Mouse (Mus musculus): ENCODE results near the gene Prdm9. TPM values are rescaled to one million over a fixed set of nuclear protein-coding genes. Genes with fewer than 3 reads are reported as not detected.

Gene Prdm9
- total and polyA plus RNA-seq, 3 experiments = 4.4 to 6.6 (median 5.0) TPM

DNA sequence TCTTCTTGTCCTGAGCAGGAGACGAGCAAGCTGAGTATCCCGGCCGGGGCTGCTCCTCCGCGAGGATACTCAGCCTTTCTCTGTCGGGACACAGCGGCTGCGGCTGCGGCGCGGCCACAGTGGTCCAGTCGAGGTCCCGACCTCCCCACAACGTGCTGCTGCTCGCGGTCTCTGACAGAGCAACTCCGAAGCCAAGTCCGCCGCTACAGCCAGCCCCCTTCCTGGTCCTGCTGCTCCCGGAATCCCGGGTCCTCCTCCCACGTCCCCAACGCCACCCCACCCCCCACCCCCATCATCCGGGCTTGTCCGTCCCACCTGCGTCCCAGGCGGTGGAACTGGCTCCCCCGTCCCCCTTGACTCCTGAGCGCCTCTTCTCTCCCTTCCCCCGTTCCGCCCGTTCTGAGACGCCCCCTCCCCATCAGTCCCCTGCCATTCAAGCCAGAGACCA is 27.7 kb downstream of the Prdm9 start:
- Histone ChIP-seq H3K4me1 (ENCODE audit: control insufficient read depth in 1 of 2, insufficient read depth in 2 of 2) (peaks cover 0 to 22% of the 10 kb centered on the region in 2 experiments; a peak in 3 of 4 replicates), H3K4me3 (replicated peaks in 1 of 3; ENCODE audit: low read depth in 2 of 3, low read length in 2 of 3, poor library complexity in 1 of 3) (peak overlapping the region; percentile 14 to 59 (median 44)), H3K9me3 (replicated peaks; ENCODE audit: low read length) (peaks cover 3% of the 10 kb centered on the region), H3K27me3 (replicated peaks) (no peaks in the 10 kb centered on the region), H3K27ac (ENCODE audit: insufficient read depth, low read depth) (no peak overlapping the region), H3K36me3 (replicated peaks in 1 of 2; ENCODE audit: control insufficient read depth in 1 of 2, insufficient read depth in 1 of 2, low read length in 1 of 2) (no peaks in the 10 kb centered on the region), H3K4me2 (ENCODE audit: insufficient read depth, low read depth, poor library complexity, severe bottlenecking) (peak overlapping the region; percentile 31), H3K79me2 (replicated peaks; ENCODE audit: control insufficient read depth, extremely low read depth, insufficient read depth, poor library complexity, severe bottlenecking) (no peaks in the 10 kb centered on the region), H3K9ac (ENCODE audit: insufficient read depth, low read depth) (peak overlapping the region; percentile 15)
- no peak for TF ChIP-seq MAZ (IDR thresholded peaks at IDR 0.05; ENCODE audit: low read depth, low read length)
- no peak for TF ChIP-seq NRF1 (IDR thresholded peaks at IDR 0.05; ENCODE audit: low read depth, low read length)
- no peak for TF ChIP-seq TCF12 (IDR thresholded peaks at IDR 0.05; ENCODE audit: low read depth, low read length)
- TF ChIP-seq SIN3A (IDR thresholded peaks at IDR 0.05; ENCODE audit: low read length) = no peak
- TF ChIP-seq UBTF (IDR thresholded peaks at IDR 0.05; ENCODE audit: low read depth, low read length) = no peak
- TF ChIP-seq USF2 (conservative IDR thresholded peaks at IDR 0.05; ENCODE audit: low read depth, low read length) = no peak
- TF ChIP-seq RAD21 (IDR thresholded peaks at IDR 0.05; ENCODE audit: low read depth, low read length) = no peak
- no peak for TF ChIP-seq ZMIZ1 (IDR thresholded peaks at IDR 0.05; ENCODE audit: low read depth, low read length)
- TF ChIP-seq PAX5 (IDR thresholded peaks at IDR 0.05; ENCODE audit: low read length) = no peak
- TF ChIP-seq POLR2AphosphoS2 (IDR thresholded peaks at IDR 0.05; ENCODE audit: low read depth, low read length) = no peak
- TF ChIP-seq MEF2A (IDR thresholded peaks at IDR 0.05; ENCODE audit: borderline replicate concordance, low read depth, low read length) = no peak
- TF ChIP-seq SMC3 (IDR thresholded peaks at IDR 0.05; ENCODE audit: low read depth, low read length) = no peak
- DNase-seq (ENCODE audit: extremely low read depth) = no peak
- dilution Hi-C loops (cut with MboI; ENCODE audit: extremely low pct_ligation_motif_present, extremely low pct_unique_long_range_greater_than_20kb, low sequenced_read_pairs) (no loop called here), in situ Hi-C loops (cut with MboI; ENCODE audit: low pct_ligation_motif_present, low pct_unique_long_range_greater_than_20kb, low sequenced_read_pairs) (loop anchor here (25.0 kb wide), 1 partner anchor 176 kb away; the partner anchor contains the start of gene Chd1)

DNA sequence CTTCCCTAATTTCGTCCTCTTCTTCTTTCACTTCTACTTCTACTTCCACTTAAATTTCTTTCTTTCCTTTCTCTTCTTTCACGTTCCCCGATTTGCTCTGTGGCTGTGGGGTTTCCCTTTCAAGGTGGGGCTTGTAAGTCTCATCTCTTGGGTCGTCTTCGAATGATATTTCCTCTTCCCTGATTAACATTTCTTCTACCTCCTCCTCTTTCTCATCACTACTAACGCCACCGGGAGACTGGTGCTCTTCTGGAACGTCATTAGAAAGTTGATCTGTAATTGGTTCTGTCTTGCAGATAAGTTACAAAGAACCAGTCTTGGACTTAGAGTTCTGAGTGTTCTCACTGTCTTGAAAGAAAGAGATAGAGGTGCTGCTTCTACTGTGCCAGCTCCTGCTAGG is 28.2 kb downstream of the Prdm9 start:
- Histone ChIP-seq H3K79me2 (replicated peaks; ENCODE audit: control insufficient read depth, extremely low read depth, insufficient read depth, poor library complexity, severe bottlenecking) (no peaks in the 10 kb centered on the region), H3K36me3 (replicated peaks in 1 of 2; ENCODE audit: control insufficient read depth in 1 of 2, insufficient read depth in 1 of 2, low read length in 1 of 2) (no peaks in the 10 kb centered on the region), H3K27ac (ENCODE audit: insufficient read depth, low read depth) (no peak overlapping the region), H3K4me1 (ENCODE audit: control insufficient read depth in 1 of 2, insufficient read depth in 2 of 2) (peaks cover 0 to 22% of the 10 kb centered on the region in 2 experiments; a peak in 3 of 4 replicates), H3K4me2 (ENCODE audit: insufficient read depth, low read depth, poor library complexity, severe bottlenecking) (peak overlapping the region; percentile 31), H3K9ac (ENCODE audit: insufficient read depth, low read depth) (peak overlapping the region; percentile 15), H3K27me3 (replicated peaks) (no peaks in the 10 kb centered on the region), H3K9me3 (replicated peaks; ENCODE audit: low read length) (peaks cover 3% of the 10 kb centered on the region), H3K4me3 (replicated peaks in 1 of 3; ENCODE audit: low read depth in 2 of 3, low read length in 2 of 3, poor library complexity in 1 of 3) (peak overlapping the region; percentile 14 to 59 (median 44))
- in situ Hi-C loops (cut with MboI; ENCODE audit: low pct_ligation_motif_present, low pct_unique_long_range_greater_than_20kb, low sequenced_read_pairs) (loop anchor here (25.0 kb wide), 1 partner anchor 176 kb away; the partner anchor contains the start of gene Chd1), dilution Hi-C loops (cut with MboI; ENCODE audit: extremely low pct_ligation_motif_present, extremely low pct_unique_long_range_greater_than_20kb, low sequenced_read_pairs) (no loop called here)
- DNase-seq (ENCODE audit: extremely low read depth) = peak; percentile 47
- TF ChIP-seq IRF4 (IDR thresholded peaks at IDR 0.05; ENCODE audit: low read depth, low read length) (0 out of 2 replicates have a peak, but pooled peaks have one; percentile 1), USF1 (IDR thresholded peaks at IDR 0.05; ENCODE audit: low read depth, low read length) (no peak)

All from CH12.LX (cell line).